Mouse (Mus musculus): ENCODE measurements around the gene Vtcn1.

GRCm38 (mm10) chr3:100889234-100889633 lies 64.0 kb downstream of the Vtcn1 start:
- no peak for TF ChIP-seq CTCF (IDR thresholded peaks at IDR 0.05; ENCODE audit: control insufficient read depth, insufficient read depth, insufficient read length)
- no peak for TF ChIP-seq MAX (IDR thresholded peaks at IDR 0.05)
- TF ChIP-seq CEBPB (IDR thresholded peaks at IDR 0.05; ENCODE audit: low read depth), result no peak
